Mouse (Mus musculus) heart, postnatal 36 days (tissue): ENCODE results near the gene Tmem150b. TPM values are rescaled to one million over a fixed set of nuclear protein-coding genes. Genes with fewer than 3 reads are reported as not detected.

Experiments used
- DNase-seq, 2 experiments: peaks; one replicate each; pipeline ENCODE4 v3.0.0; 2021 to 2022
- intact Hi-C: fragments of 180-260 bp; cut with DNase I; formaldehyde crosslinking; loops from one replicate; pipeline ENCODE4 v1.15.1; 2025
- total RNA-seq, 2 experiments: library from RNA; stranded (reverse); gene quantifications; 2 replicates each; pipeline ENCODE4 v1.2.3; 2021

Gene Tmem150b
- total RNA-seq, 2 experiments from 2014 or later, result 0.11 to 0.30 TPM

DNA sequence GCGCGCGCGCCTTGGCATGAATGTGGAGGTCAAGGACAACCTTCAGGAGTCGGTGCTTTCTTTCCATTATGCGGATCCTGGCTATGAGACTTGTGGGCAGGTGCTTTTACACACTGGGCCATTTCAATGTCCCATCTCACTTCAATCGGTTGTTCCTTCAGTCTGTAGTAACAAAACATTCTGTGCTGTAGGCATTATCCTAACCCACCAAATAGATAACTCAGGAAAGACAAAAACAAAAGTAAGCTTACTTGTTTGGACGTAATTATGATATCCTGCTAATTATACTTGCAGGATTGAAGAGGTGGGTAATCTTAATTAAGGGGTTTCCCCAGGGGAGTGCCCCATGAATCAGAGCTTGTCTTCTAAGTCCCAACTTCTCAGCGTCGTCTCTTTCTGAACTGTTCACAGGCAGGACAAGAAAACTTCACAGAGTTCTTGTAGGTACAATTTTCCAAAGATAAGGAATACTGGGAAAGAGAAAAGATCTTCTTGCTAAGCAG, 14.0 kb upstream of the Tmem150b start:
- intact Hi-C loops, result loop anchor here (2.0 kb wide), 1 partner anchor 72 kb away; no protein-coding TSS in a partner anchor
- no peak for DNase-seq

- intact Hi-C loops, result no loop called here
- DNase-seq, result no peak
Measured at GRCm38 (mm10) chr7:4732968-4733392, 7.9 kb upstream of the Tmem150b start.

DNA sequence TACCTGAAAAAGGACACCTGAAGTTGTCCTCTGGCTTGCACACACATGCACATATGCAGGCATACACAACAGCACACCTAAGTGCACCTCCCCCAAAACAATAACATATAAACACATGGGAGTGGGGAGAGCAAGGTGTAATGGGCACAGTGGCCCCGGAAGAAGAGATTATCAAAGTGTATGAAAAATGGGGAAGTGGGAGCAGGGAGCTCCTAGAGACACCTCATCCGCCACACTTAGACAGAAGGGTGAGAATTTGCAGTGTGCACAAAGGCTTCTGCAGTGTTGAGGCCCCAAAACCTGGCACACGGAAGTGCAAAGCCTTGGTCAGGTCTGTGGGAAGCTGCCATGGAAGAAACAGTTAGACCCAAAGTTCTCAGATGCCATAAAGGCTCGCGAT, 6.0 kb upstream of the Tmem150b start:
- no peak for DNase-seq
- intact Hi-C loops, result no loop called here

DNA sequence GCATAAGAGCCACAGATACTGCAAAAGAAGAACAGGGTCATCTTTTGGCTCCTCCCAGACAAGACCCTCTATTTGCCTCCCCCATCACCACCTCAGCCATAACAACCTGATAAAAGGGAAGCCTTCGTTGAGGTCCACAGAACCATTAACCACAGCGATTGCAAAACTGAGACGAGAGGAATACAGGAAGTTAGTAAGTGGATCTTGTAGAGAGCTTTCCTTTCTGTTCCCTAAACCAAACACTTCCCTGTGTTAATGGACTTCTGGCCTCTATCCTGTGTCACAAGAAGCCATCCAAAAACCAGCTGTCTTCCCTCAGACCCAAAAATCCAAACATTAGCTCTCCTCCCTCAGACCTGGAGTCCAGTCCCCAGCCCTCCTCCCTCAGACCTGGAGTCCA, 690 bp downstream of the Tmem150b start:
- intact Hi-C loops, result no loop called here
- no peak for DNase-seq

GRCm38 (mm10) chr7:4723508-4723907, 1.5 kb downstream of the Tmem150b start:
- DNase-seq, result peak in 1 of 2 experiments; percentile 34

DNA sequence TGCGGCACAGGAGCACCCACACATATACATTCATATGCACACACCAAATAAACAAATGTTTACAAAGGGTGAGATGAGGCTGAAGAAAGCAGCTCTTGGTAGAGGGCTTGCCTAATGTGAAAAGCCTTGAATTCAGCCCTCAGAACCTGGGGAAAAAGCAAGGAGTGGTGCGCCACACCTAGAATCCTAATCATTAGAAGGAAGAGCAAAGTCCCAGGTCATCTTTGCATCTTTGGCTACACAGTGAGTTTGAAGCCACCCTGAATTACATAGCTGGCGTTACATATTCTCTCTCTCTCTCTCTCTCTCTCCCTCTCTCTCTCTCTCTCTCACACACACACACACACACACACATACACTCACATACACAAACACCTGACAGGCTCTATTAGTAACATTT, 5.8 kb downstream of the Tmem150b start:
- intact Hi-C loops, result no loop called here
- DNase-seq, result no peak

More at GRCm38 (mm10) chr7:4723508-4723907, 1.5 kb downstream of the Tmem150b start:
- intact Hi-C loops, result no loop called here

GRCm38 (mm10) chr7:4716955-4717354, 8.1 kb downstream of the Tmem150b start:
- intact Hi-C loops, result no loop called here
- DNase-seq, result no peak

DNA sequence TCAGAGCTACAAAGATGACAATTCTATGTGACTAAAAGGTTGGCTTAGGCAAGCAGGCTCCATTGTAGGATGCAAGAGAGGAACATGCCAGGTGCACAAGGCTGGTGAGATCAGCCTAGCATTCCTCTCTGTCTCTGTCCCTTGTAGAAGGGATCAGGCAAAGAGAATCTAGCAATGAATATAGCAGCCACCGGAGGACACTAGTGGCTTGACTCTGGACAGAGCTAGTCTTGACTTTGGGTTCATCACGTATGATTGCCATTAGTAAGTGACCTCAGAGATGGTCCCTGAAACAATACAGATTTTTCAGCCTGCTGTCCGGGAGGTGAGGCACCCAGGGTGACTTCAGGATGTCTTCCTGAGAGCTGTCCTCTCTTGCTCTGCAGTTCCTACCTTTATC, 12.5 kb downstream of the Tmem150b start:
- intact Hi-C loops, result no loop called here

DNA sequence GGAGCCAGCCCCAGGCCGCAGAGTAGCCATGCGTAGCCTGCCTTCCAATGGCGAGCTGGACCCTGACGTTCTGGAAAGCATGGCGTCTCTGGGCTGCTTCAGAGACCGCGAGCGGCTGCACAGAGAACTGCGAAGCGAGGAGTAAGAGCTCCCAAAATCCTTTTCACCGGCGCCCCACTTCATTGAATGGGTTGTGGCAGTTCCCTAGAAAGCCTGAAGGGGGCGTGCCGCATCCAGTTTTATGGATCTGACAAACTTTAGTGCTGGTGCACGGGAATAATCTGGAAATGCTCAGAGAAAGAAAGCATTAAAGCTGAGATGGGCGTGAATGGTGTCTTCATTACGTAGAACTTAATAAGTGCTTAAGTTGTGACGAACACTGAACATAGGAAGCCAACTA, 20.0 kb downstream of the Tmem150b start:
- intact Hi-C loops, result no loop called here
- peak in 1 of 2 experiments; percentile 53 for DNase-seq

More for the DNA sequence above, 12.5 kb downstream of the Tmem150b start:
- DNase-seq, result no peak

- DNase-seq, result no peak
- intact Hi-C loops, result no loop called here
Measured at GRCm38 (mm10) chr7:4703195-4703594, 21.9 kb downstream of the Tmem150b start.

GRCm38 (mm10) chr7:4702334-4702733, 22.7 kb downstream of the Tmem150b start:
- intact Hi-C loops, result no loop called here
- no peak for DNase-seq

DNA sequence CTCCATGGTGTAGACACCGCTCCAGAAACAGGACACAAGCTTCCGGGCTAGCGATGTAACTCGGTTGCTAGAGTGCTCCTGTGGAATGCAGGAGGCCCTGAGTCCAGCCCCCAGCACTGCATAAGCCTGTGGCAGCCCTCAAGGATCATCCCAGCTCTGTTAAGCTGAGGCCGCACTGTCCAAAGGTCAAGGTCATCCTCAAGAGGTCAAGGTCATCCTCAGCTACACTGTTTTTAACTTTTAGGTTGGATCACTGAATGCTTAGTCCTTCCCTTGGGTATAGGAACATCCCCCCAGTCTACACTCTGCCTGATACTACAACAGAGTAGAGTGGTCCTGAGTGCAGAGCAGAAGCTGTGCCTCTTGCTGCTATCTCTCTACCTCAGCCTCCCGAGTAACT, 32.0 kb downstream of the Tmem150b start:
- intact Hi-C loops, result no loop called here
- no peak for DNase-seq

- DNase-seq, result no peak
- intact Hi-C loops, result no loop called here
Measured at GRCm38 (mm10) chr7:4690951-4691653, 33.9 kb downstream of the Tmem150b start.

DNA sequence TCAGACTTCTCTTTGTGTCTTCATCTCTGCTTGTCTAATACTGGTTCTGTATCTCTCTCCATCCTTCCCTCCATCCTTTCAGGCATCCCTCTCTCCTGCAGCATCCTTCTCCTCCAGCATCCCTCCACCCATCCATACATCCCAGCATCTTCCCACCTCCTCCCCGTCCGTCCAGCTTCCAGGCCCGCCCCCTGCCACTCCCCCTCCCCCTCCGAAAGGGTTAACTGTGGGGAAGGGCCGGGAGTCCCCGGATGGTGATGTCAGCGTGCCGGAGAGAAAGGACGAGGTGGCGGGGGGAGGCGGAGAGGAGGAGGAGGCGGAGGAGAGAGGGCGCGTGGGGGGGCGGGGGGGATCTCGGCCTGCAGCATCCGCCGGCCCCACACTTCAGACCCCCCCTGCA, 34.7 kb downstream of the Tmem150b start, which contains the start of gene Brsk1:
Gene Brsk1, plus strand, starts transcription at position 218 of the 400 bp plus-strand sequence.
- DNase-seq, result peak; percentile 39 to 49
- intact Hi-C loops, result no loop called here

GRCm38 (mm10) chr7:4684632-4685417, 40.2 kb downstream of the Tmem150b start, which contains the start of gene Hspbp1:
Gene Hspbp1 (minus strand): TSS chr7:4685068.
- DNase-seq, result peak; percentile 91 to 93
- intact Hi-C loops, result loop anchor here (1.0 kb wide), 1 partner anchor 25 kb away; no protein-coding TSS in a partner anchor

DNA sequence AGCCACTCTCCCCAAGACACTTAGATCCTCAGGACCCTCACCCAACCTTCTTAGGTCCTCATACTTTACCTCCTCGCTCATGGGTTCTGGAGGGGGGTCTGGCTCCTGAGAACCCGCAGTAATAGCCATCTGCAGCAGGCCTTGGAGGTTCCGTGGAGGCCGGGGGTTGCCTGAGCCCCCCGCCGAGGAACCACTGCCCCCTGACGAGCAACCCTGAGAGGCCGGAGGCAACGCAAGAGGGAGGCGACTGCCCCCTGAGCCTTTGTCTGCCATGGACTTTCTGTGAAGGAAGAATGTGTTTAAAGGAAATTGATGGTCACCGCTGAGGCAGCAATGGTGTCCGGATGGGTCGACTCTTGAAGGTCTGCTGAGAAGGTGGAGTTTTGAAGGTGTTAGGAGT, 40.8 kb downstream of the Tmem150b start:
- DNase-seq, result no peak
- intact Hi-C loops, result no loop called here

GRCm38 (mm10) chr7:4683307-4683706, 41.7 kb downstream of the Tmem150b start:
- no peak for DNase-seq
- intact Hi-C loops, result no loop called here

GRCm38 (mm10) chr7:4675200-4675599, 49.8 kb downstream of the Tmem150b start:
- intact Hi-C loops, result no loop called here
- no peak for DNase-seq

GRCm38 (mm10) chr7:4674114-4674731, 50.8 kb downstream of the Tmem150b start:
- DNase-seq, result no peak
- intact Hi-C loops, result no loop called here

GRCm38 (mm10) chr7:4671956-4672355, 53.1 kb downstream of the Tmem150b start:
- no peak for DNase-seq
- intact Hi-C loops, result no loop called here

DNA sequence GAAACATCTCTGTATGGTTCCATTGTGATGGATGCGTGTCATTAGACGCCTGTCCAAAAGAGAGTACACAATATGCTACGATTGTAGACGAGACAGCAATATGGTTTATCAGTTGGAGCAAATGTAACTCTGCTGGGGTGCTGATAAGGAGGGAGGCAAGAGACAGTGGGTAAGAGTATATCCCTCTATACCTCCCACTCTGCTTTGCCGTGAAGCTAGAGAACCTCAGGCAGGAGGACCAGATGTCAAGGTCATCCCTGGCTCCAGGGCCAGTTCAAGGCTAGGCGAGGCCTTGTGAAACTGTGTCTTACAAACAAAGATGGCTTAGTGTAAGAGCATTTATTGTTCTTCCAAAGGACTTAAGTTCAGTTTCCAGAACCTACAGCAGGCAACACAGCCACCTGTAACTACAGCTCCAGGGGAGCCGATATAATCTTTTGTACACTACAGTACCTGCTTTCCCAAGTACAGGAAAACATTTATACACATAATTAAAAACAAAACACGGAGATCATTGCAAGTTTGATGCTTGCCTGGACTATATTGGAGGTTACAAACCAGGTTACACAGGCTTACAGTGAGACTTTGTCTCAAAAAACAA, 54.3 kb downstream of the Tmem150b start:
- intact Hi-C loops, result no loop called here
- DNase-seq, result no peak
